Comparison of ENCODE assay signal across 8 mouse cellular contexts in the genomic region with DNA sequence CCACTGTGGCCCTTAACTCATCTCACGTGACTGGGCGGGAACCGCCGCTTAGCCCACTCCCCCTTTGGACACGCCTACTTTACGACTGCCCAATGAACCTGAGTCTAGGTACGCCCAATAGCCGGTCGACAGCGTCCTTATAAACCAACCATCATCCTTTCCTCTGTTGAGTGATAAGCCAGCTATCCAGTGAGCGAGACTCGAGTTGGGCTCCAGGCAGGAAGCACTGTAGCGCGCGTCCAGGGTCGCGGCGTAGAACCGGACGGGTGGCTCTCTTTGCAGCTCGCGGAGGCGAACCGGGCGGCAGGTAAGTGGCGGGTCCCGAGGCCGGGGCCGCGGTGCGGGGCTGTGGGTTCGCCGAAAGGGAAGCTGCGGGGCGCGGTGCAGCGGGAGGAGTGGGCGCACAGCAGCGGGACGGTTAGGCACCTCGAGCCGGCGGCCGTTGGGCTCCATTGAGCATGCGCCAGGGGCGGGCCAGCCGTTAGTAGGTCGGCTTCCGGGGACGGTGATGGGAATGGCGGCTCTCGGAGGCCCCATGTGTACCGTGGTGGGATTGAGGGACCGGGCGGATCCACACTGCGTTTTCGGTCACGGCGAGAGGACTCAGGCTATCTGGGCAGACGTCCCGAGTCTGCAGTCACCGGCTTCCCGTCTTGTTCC. TPM values are rescaled to one million over a fixed set of nuclear protein-coding genes. Genes with fewer than 3 reads are reported as not detected.
A peak's percentile ranks its signal among the peaks of the same experiment; 100 is the strongest.
DNase-seq lines count a peak whose midpoint lies in the region; ATAC-seq and TF ChIP-seq lines count a peak whose summit lies in the region.

TSS of gene Ddx39 (plus strand) at position 147 of the 660 bp plus-strand sequence.

- peak; percentile 19; the same call in 1 of the 2 replicates for TF ChIP-seq CTCF in lung, postnatal 0 days (IDR thresholded peaks at IDR 0.05)

- H3K9me3 ChIP-seq in hindbrain, embryonic 10.5 days, result no peaks in the 10 kb centered on the region
- no peaks in the 10 kb centered on the region for H3K9me3 ChIP-seq in lung, postnatal 0 days (ENCODE audit: low read length)

- no peaks in the 10 kb centered on the region for H3K27me3 ChIP-seq in hindbrain, embryonic 10.5 days (ENCODE audit: insufficient read depth, poor library complexity, severe bottlenecking)
- H3K27me3 ChIP-seq in lung, postnatal 0 days (replicated peaks; ENCODE audit: insufficient read depth, low read length), result no peaks in the 10 kb centered on the region

- H3K4me1 ChIP-seq in hindbrain, embryonic 10.5 days (replicated peaks), result peaks cover 17% of the 10 kb centered on the region
- no peaks in the 10 kb centered on the region for H3K4me1 ChIP-seq in lung, postnatal 0 days (ENCODE audit: insufficient read depth, low read depth, low read length)

- ATAC-seq in frontal cortex, adult (ENCODE audit: low TSS enrichment), result peak; percentile 100
- peak; percentile 99 for ATAC-seq in lung, postnatal 0 days

- H3K27ac ChIP-seq in hindbrain, embryonic 10.5 days, result peak within 1 kb of the TSS; percentile 99
- H3K27ac ChIP-seq in lung, postnatal 0 days (ENCODE audit: low read length), result peak within 1 kb of the TSS; percentile 75

- peak within 1 kb of the TSS; percentile 81 for H3K4me3 ChIP-seq in hindbrain, embryonic 10.5 days
- H3K4me3 ChIP-seq in lung, postnatal 0 days (ENCODE audit: low read depth, low read length), result peak within 1 kb of the TSS; percentile 58

- H3K9ac ChIP-seq in lung, postnatal 0 days (replicated peaks; ENCODE audit: low read depth), result peak within 1 kb of the TSS; percentile 50

- DNase-seq in MN1 (ENCODE audit: low spot score), result peak; percentile 99
- DNase-seq in cerebellum, adult 9-10 months, result peak; percentile 99
- peak; percentile 95 for DNase-seq in hindbrain, embryonic 10.5 days (ENCODE audit: low spot score)
- peak; percentile 99 for DNase-seq in layer of hippocampus, adult 9-11 months
- peak; percentile 100 for DNase-seq in lung, postnatal 0 days (ENCODE audit: low spot score)
- DNase-seq in ovary, postnatal 14 days (ENCODE audit: low spot score), result peak; percentile 83
- DNase-seq in thymus, postnatal 14 days, result peak; percentile 95

- peak within 1 kb of the TSS; percentile 81 for H3K4me2 ChIP-seq in lung, postnatal 0 days (replicated peaks; ENCODE audit: low read depth, low read length)

- peaks cover 13% of the 10 kb centered on the region for H3K36me3 ChIP-seq in hindbrain, embryonic 10.5 days
- H3K36me3 ChIP-seq in lung, postnatal 0 days (ENCODE audit: insufficient read depth, low read length), result peaks cover 5% of the 10 kb centered on the region; the same call in 1 of the 2 replicates

- under 1% methylated on average over 63 of the region's 63 CpGs for WGBS in hindbrain, embryonic 10.5 days
- WGBS in lung, postnatal 0 days, result 2% methylated on average over 63 of the region's 63 CpGs

- no peak for TF ChIP-seq EP300 in lung, postnatal 0 days (IDR thresholded peaks at IDR 0.05)

RNA-seq across cellular contexts. Expression of gene Ddx39, which starts in this region (rescaled TPM):
- polyA plus RNA-seq in hindbrain, embryonic 10.5 days (2016; fragmentation: Nextera tagmentation; extraction: Ambion mirVana), result 253 and 322 TPM in 2 replicates
- polyA plus RNA-seq in lung, postnatal 0 days (2015; fragmentation: Nextera tagmentation; extraction: Ambion mirVana), result 51.0 and 53.9 TPM in 2 replicates

Comparison
In these comparisons a context has a peak if more than half of its experiments do, and no peak if none do; other contexts are left out.
1. Peak in every context shown above with its lines: DNase-seq, ATAC-seq, H3K4me3 ChIP-seq and H3K27ac ChIP-seq.